Mouse (Mus musculus) erythroblast, embryonic 14.5 days (primary cell): ENCODE measurements around the gene Gm17651.

Experiments used
- GATA1 ChIP-seq: IDR thresholded peaks from 2 replicates; pipeline ENCODE4 v1.6.1; 2012; ENCODE audit warnings: low read length, inconsistent platforms, mixed read lengths
- TAL1 ChIP-seq: IDR thresholded peaks from 3 replicates; pipeline ENCODE4 v1.6.1; 2012; ENCODE audit warnings: low read length, inconsistent platforms, mixed read lengths

- TF ChIP-seq GATA1 (no peak), TAL1 (no peak)
These were observed 20.7 kb downstream of the Gm17651 start for GRCm38 (mm10) chr3:97653781-97654180.
